Mouse (Mus musculus) heart, adult 2 months (tissue): ENCODE data around the gene Sorbs1. TPM values are rescaled to one million over a fixed set of nuclear protein-coding genes. Genes with fewer than 3 reads are reported as not detected.

Experiments used
- DNase-seq, 2 experiments: peaks; one replicate each; pipeline ENCODE4 v3.0.0; 2021
- H3K27ac ChIP-seq: fragments of 200-600 bp; 2 replicates; pipeline ENCODE4 v1.8.1; 2022
- H3K27me3 ChIP-seq: fragments of 200-500 bp; 2 replicates; pipeline ENCODE4 v1.6.1; 2012; ENCODE audit warnings: mild to moderate bottlenecking, low read length, inconsistent platforms, mixed read lengths; ENCODE audit not compliant: control insufficient read depth, insufficient read depth
- H3K36me3 ChIP-seq: fragments of 200-500 bp; 2 replicates; pipeline ENCODE4 v1.6.1; 2012; ENCODE audit warnings: low read length, inconsistent platforms; ENCODE audit not compliant: control insufficient read depth, insufficient read depth
- H3K4me1 ChIP-seq: fragments of 200-500 bp; 2 replicates; pipeline ENCODE4 v1.6.1; 2011; ENCODE audit warnings: low read length; ENCODE audit not compliant: control insufficient read depth, insufficient read depth
- H3K4me3 ChIP-seq: fragments of 200-600 bp; 2 replicates; pipeline ENCODE4 v1.8.1; 2022
- H3K79me2 ChIP-seq: fragments of 200-500 bp; replicated peaks from 2 replicates; pipeline ENCODE4 v1.6.1; 2012; ENCODE audit warnings: mild to moderate bottlenecking, inconsistent platforms, low read length, moderate library complexity, mixed read lengths; ENCODE audit not compliant: control insufficient read depth, insufficient read depth
- H3K9ac ChIP-seq: fragments of 200-500 bp; 2 replicates; pipeline ENCODE4 v1.6.1; 2012; ENCODE audit warnings: low read depth, mild to moderate bottlenecking, control low read depth, inconsistent platforms, low read length, mixed read lengths
- CTCF ChIP-seq: fragments of 200-600 bp; IDR thresholded peaks from 2 replicates; pipeline ENCODE4 v1.8.1; 2022; ENCODE audit warnings: antibody characterized with exemption, mild to moderate bottlenecking, moderate library complexity
- EP300 ChIP-seq: fragments of 200-500 bp; IDR thresholded peaks from 2 replicates; pipeline ENCODE4 v1.6.1; 2011; ENCODE audit warnings: low read depth, low read length, control low read depth; ENCODE audit not compliant: insufficient read depth
- POLR2A ChIP-seq: fragments of 200-500 bp; IDR thresholded peaks from 2 replicates; pipeline ENCODE4 v1.6.1; 2011; ENCODE audit warnings: mild to moderate bottlenecking, low read depth, low read length, control low read depth; ENCODE audit not compliant: insufficient read depth
- WGBS: fragments of 180-500 bp; shearing (Covaris S2); methylation state at CpG from one replicate; pipeline ENCODE4 v1.1.7; 2018; 5-methylcytosine and 5-hydroxymethylcytosine counted together
- intact Hi-C: fragments of 180-260 bp; cut with DNase I; formaldehyde crosslinking; loops from one replicate; pipeline ENCODE4 v1.15.1; 2025
- polyA plus RNA-seq: library from polyadenylated mRNA; depleted of rRNA; stranded (reverse); fragments of >200 nt; gene quantifications from 2 replicates; pipeline ENCODE4 v1.2.3, GENCODE M21; 2012
- total RNA-seq, 2 experiments: library from RNA; stranded (reverse); gene quantifications; 2 replicates each; pipeline ENCODE4 v1.2.3; 2021

Sorbs1 gene
- total and polyA plus RNA-seq, 3 experiments, result 185 to 971 (median 638) TPM

DNA sequence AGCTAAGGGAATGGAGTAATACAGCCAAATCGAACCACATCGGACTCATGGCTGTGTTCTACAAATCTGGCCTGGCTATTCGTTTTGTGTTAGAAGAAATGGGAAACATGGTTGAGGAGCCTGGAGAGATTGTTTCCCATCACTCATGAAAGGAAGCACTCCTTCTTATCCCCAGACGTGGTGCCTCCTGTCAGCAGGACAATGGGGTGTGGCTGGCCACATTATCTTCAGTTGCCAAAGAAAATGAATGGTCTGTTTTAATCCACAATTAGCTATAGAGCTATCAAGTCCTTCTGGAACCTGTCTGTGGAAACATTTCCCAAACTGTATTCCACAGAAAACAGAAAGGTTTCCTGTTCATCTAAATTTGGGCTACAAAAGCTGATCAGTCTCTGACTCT is 196.6 kb downstream of the Sorbs1 start:
- TF ChIP-seq EP300, result 0 out of 2 replicates have a peak, but pooled peaks have one; percentile 33
- no peak for TF ChIP-seq CTCF
- Histone ChIP-seq H3K27me3 (no peaks in the 10 kb centered on the region), H3K4me3 (no peak overlapping the region), H3K27ac (no peak overlapping the region; the same call in 1 of the 2 replicates), H3K36me3 (peaks cover 41% of the 10 kb centered on the region), H3K4me1 (no peaks in the 10 kb centered on the region; the same call in none of the 2 replicates), H3K79me2 (no peaks in the 10 kb centered on the region), H3K9ac (no peak overlapping the region)
- 37% methylated on average over 4 of the region's 4 CpGs for WGBS
- intact Hi-C loops, result no loop called here
- DNase-seq, result no peak

- Histone ChIP-seq H3K79me2 (no peaks in the 10 kb centered on the region), H3K4me1 (no peaks in the 10 kb centered on the region; the same call in none of the 2 replicates), H3K27me3 (no peaks in the 10 kb centered on the region), H3K9ac (no peak overlapping the region), H3K27ac (no peak overlapping the region), H3K36me3 (peaks cover 39% of the 10 kb centered on the region), H3K4me3 (no peak overlapping the region)
- TF ChIP-seq POLR2A, result no peak
- no peak for TF ChIP-seq EP300
- no peak for TF ChIP-seq CTCF
- WGBS, result 83% methylated on average over 11 of the region's 11 CpGs
- no peak for DNase-seq
- intact Hi-C loops, result no loop called here
Measured at GRCm38 (mm10) chr19:40314252-40314651, 199.3 kb downstream of the Sorbs1 start.

- H3K27ac ChIP-seq, result no peak overlapping the region
- TF ChIP-seq CTCF (no peak), EP300 (no peak), POLR2A (no peak)
- no peaks in the 10 kb centered on the region for H3K27me3 ChIP-seq
- H3K4me3 ChIP-seq, result no peak overlapping the region
- WGBS, result 97% methylated on average over 8 of the region's 8 CpGs
- H3K9ac ChIP-seq, result no peak overlapping the region
- H3K36me3 ChIP-seq, result peaks cover 31% of the 10 kb centered on the region
- H3K4me1 ChIP-seq, result peaks cover 17% of the 10 kb centered on the region
- intact Hi-C loops, result no loop called here
- no peak for DNase-seq
- H3K79me2 ChIP-seq, result no peaks in the 10 kb centered on the region
Measured at GRCm38 (mm10) chr19:40311631-40312030, 201.9 kb downstream of the Sorbs1 start.

- Histone ChIP-seq H3K4me3 (no peak overlapping the region), H3K27ac (no peak overlapping the region), H3K4me1 (peaks cover 21% of the 10 kb centered on the region), H3K9ac (no peak overlapping the region), H3K36me3 (peaks cover 34% of the 10 kb centered on the region), H3K27me3 (no peaks in the 10 kb centered on the region), H3K79me2 (no peaks in the 10 kb centered on the region)
- WGBS, result 78% methylated on average over 15 of the region's 15 CpGs
- TF ChIP-seq EP300 (no peak), CTCF (no peak), POLR2A (no peak)
- intact Hi-C loops, result no loop called here
- DNase-seq, result no peak
Measured at GRCm38 (mm10) chr19:40310410-40311130, 203.0 kb downstream of the Sorbs1 start.

DNA sequence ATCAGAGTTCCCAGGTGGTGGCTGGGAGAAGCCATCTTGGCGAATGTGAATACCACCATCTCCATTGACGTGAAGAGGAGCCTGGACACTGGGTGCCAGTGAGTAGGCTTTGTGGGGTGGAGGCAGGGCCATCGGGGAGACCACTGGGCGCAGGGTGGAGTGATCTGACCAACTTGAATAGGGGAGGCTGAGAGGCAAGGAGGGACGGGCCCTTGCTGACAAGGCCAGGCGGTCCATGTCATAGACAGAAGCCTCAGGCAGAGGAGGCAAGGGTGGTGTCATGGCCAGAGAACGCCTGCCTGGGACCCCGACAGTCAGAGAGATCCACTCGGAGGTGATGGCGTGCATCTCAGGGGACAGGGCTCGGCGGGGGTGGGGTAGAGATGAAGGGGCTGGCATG is 203.7 kb downstream of the Sorbs1 start:
- TF ChIP-seq EP300, result no peak
- no peak for TF ChIP-seq POLR2A
- TF ChIP-seq CTCF, result no peak
- 92% methylated on average over 12 of the region's 12 CpGs for WGBS
- Histone ChIP-seq H3K79me2 (no peaks in the 10 kb centered on the region), H3K27ac (no peak overlapping the region), H3K36me3 (peaks cover 37% of the 10 kb centered on the region), H3K27me3 (no peaks in the 10 kb centered on the region), H3K9ac (no peak overlapping the region), H3K4me1 (peaks cover 22% of the 10 kb centered on the region), H3K4me3 (no peak overlapping the region)
- intact Hi-C loops, result no loop called here
- no peak for DNase-seq

GRCm38 (mm10) chr19:40307550-40307949 is 206.0 kb downstream of the Sorbs1 start:
- TF ChIP-seq CTCF (no peak), EP300 (peak; percentile 97), POLR2A (peak; percentile 50; the same call in 1 of the 2 replicates)
- WGBS, result 22% methylated on average over 7 of the region's 7 CpGs
- peak; percentile 58 to 75 for DNase-seq
- Histone ChIP-seq H3K79me2 (no peaks in the 10 kb centered on the region), H3K27me3 (no peaks in the 10 kb centered on the region), H3K36me3 (peaks cover 32% of the 10 kb centered on the region), H3K4me3 (no peak overlapping the region), H3K4me1 (peaks cover 25% of the 10 kb centered on the region), H3K27ac (peak overlapping the region; percentile 75), H3K9ac (no peak overlapping the region)
- intact Hi-C loops, result loop anchor here (2.0 kb wide), 2 partner anchors 37 to 67 kb away; partner anchors contain the start of gene Pdlim1
